Mouse (Mus musculus) liver, embryonic 16.5 days (tissue): ENCODE results near the gene Ddit4l. TPM values are rescaled to one million over a fixed set of nuclear protein-coding genes. Genes with fewer than 3 reads are reported as not detected.
A peak's percentile ranks its signal among the peaks of the same experiment; 100 is the strongest.

ENCODE experiments used
- ATAC-seq: fragments of 200-750 bp; cut with Nextera tagmentation; 2 replicates; pipeline ENCODE4 v1.8.0; 2017; ENCODE audit warnings: low read depth, mild to moderate bottlenecking, moderate number of reproducible peaks, moderate library complexity
- H3K27ac ChIP-seq: fragments of 300-500 bp; sonication (generic); 2 replicates; pipeline ENCODE4 v1.5.1; 2014; ENCODE audit warnings: mild to moderate bottlenecking, low read length
- H3K27me3 ChIP-seq: fragments of 300-500 bp; sonication (generic); 2 replicates; pipeline ENCODE4 v1.6.1; 2014; ENCODE audit warnings: low read depth, low read length, mixed read lengths; ENCODE audit not compliant: control insufficient read depth, insufficient read depth
- H3K36me3 ChIP-seq: fragments of 300-500 bp; sonication (generic); 2 replicates; pipeline ENCODE4 v1.6.1; 2014; ENCODE audit warnings: mild to moderate bottlenecking; ENCODE audit not compliant: control insufficient read depth, insufficient read depth
- H3K4me1 ChIP-seq: fragments of 300-500 bp; sonication (generic); 2 replicates; pipeline ENCODE4 v1.6.1; 2014; ENCODE audit warnings: low read depth, low read length, mixed read lengths; ENCODE audit not compliant: control insufficient read depth
- H3K4me2 ChIP-seq: fragments of 300-500 bp; sonication (generic); 2 replicates; pipeline ENCODE4 v1.6.1; 2014; ENCODE audit warnings: low read depth, low read length, mixed read lengths
- H3K4me3 ChIP-seq: fragments of 300-500 bp; sonication (generic); 2 replicates; pipeline ENCODE4 v1.5.1; 2014; ENCODE audit warnings: low read depth, mild to moderate bottlenecking, low read length
- H3K9ac ChIP-seq: fragments of 300-500 bp; sonication (generic); 2 replicates; pipeline ENCODE4 v1.6.1; 2014; ENCODE audit warnings: low read depth, low read length
- H3K9me3 ChIP-seq: fragments of 300-500 bp; sonication (generic); replicated peaks from 2 replicates; pipeline ENCODE4 v1.6.1; 2016; ENCODE audit warnings: low read length; ENCODE audit not compliant: control insufficient read depth
- WGBS: fragments of 180-500 bp; shearing (Covaris S2); extraction: QIAGEN DNeasy Blood & Tissue Kit; methylation state at CpG from one replicate; pipeline ENCODE4 v1.1.7; 2014; ENCODE audit not compliant: insufficient replicate concordance; 5-methylcytosine and 5-hydroxymethylcytosine counted together
- polyA plus RNA-seq: library from polyadenylated mRNA; unstranded; fragments of >200 nt; fragmentation: Nextera tagmentation; extraction: Ambion mirVana; gene quantifications from 2 replicates; pipeline ENCODE4 v1.2.1, GENCODE M21; 2015

Gene Ddit4l
- polyA plus RNA-seq, 1 experiment from 2014 or later: 1.4 TPM

DNA sequence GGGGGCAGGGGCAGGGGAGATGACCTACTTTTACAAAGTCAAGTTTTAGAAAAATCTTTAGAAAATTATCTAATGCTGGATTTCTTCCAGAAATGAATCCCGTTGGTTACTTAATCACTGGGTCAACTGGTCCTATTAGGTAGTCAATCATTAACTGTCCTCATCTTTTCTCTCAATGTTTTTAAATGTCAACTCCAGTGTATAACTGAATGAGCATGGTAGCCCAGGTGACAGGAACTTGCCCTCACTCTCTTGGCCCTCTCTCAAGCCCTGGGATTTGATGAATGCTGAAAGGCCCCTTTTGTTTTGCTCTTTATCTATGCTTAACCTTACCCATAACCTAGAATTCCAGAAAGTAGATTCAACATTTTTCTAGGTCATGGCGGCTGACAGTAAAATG lies 9.4 kb upstream of the Ddit4l start:
- whole genome bisulfite sequencing: 59% methylated on average over 2 of the region's 2 CpGs
- Histone ChIP-seq H3K9ac (no peak overlapping the region), H3K36me3 (no peaks in the 10 kb centered on the region), H3K4me3 (no peak overlapping the region), H3K4me2 (no peak overlapping the region), H3K9me3 (no peaks in the 10 kb centered on the region), H3K27me3 (no peaks in the 10 kb centered on the region), H3K4me1 (no peaks in the 10 kb centered on the region; the same call in 1 of the 2 replicates), H3K27ac (no peak overlapping the region)
- peak; percentile 69; the same call in 1 of the 2 replicates for ATAC-seq

DNA sequence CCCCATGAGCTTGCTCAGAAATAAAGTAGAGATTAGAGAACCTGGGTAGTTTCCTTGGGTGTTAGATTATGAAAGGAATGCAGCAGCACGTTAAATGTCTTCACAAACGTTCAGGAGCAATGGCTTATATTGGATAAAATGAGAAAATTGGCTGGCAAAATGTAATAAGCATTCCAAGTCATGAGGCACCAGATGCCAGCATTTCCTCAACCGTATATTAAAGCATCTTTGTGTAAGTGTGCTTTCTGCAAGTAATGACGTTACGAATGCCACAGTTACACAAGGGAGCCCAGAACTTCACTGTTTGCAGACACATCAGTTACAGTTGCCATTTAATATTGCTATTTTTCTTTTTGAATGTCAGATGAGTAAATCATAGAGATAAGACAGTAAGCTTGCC lies 872 bp upstream of the Ddit4l start:
- no peak overlapping the region for H3K4me3 ChIP-seq
- no peak for ATAC-seq
- H3K9ac ChIP-seq: no peak overlapping the region
- WGBS: 66% methylated on average over 5 of the region's 5 CpGs
- H3K27ac ChIP-seq: no peak overlapping the region
- H3K4me1 ChIP-seq: no peaks in the 10 kb centered on the region
- H3K4me2 ChIP-seq: no peak overlapping the region
- no peaks in the 10 kb centered on the region for H3K9me3 ChIP-seq
- H3K27me3 ChIP-seq: peaks cover 11% of the 10 kb centered on the region; the same call in 1 of the 2 replicates
- no peaks in the 10 kb centered on the region for H3K36me3 ChIP-seq

DNA sequence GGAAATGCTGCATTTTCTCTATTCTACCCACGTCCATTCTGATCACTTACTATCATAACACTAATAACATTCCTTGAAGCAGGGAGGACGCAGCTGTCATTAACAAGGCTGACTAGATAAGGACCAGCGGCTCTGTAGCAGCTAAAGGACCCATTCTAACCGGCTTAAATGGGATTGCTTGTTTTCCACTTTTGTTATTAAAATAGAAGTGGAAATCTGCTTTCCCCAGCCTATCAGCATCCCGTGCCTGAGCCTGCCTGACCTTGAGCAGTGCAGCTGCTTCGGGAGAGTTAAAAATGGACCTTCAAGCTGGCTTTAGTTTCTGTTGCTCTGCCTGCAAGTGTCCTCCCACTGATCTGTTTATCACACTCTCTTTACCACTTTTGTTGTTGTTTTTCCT lies 679 bp downstream of the Ddit4l start:
- Histone ChIP-seq H3K9me3 (no peaks in the 10 kb centered on the region), H3K27ac (no peak overlapping the region), H3K4me1 (no peaks in the 10 kb centered on the region), H3K9ac (no peak overlapping the region), H3K27me3 (peaks cover 11% of the 10 kb centered on the region; the same call in 1 of the 2 replicates), H3K36me3 (no peaks in the 10 kb centered on the region), H3K4me3 (no peak overlapping the region), H3K4me2 (no peak overlapping the region)
- 39% methylated on average over 6 of the region's 6 CpGs for WGBS
- ATAC-seq: no peak

DNA sequence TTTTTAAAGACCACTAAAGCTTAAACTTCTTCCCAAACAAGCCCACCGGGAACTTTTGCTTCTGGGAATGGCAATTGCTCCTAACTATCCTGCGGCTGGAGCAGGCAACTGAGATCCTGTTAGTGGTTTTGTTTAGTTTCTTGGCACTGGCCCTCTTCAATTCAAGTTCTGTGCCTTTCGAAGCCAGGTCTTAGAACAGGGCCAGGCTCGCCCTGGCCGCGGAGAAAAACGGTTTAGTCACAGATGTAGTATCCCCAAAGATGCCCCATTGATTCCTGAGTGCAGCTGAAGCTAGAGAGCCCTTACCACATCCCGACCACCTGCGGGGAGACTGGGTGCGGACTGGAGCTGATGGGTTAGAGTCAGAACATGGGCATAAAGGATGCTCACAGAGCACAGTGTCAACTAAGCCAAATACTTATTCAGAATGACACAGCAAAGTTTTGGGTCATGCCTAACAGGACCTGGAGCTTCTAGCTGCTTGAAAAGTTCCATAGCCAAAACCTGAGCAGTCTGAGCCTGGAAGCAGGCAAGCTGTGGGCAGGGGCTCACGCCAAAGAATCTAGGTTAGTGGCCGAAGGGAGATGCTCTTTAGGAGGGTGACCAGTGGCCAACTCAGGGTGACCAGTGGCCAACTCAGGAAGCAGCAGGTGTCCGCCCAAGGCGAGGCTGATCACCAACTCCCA lies 1.6 kb downstream of the Ddit4l start:
- Histone ChIP-seq H3K27ac (no peak overlapping the region), H3K4me2 (peak overlapping the region; percentile 68), H3K9me3 (no peaks in the 10 kb centered on the region), H3K27me3 (peaks cover 11% of the 10 kb centered on the region; the same call in 1 of the 2 replicates), H3K9ac (no peak overlapping the region), H3K4me3 (peak overlapping the region; percentile 58), H3K36me3 (no peaks in the 10 kb centered on the region), H3K4me1 (no peaks in the 10 kb centered on the region)
- no peak for ATAC-seq
- WGBS: 29% methylated on average over 14 of the region's 14 CpGs

DNA sequence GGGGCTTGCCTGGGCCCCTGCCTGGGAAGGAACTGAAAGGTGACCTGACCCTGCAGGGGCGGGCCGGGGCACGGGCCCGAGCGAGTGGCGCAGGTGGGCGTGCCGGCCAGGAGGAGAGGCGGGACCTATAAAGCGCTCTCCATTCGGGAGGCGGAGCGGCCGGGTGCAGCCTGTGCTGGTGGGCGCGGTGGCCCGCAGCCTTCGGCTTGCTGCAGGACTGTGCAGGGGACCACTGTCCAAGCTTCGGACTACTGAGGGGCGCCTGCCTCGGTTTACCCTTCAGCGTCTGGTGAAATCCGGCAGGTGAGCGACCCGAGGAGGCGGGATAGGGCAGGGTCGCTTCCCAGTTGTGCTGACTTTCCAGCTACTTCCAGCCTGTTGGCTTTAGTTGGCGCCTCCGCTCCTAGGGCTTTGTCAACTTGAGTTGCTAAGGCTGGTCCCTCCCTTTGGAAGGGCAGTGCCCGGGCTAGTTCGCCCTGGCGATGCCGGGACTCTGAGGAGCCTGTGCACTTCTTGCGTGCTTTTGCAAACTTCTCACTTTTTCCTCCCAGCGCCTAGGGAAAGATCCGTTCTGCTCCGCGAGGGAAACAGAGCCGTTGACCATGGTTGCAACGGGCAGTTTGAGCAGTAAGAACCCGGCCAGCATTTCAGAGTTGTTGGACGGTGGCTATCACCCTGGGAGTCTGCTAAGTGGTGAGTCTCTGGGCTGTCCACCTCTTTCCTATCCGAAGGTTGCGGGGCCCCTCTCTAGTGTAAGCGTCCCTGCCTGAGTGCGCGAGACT lies 2.4 kb downstream of the Ddit4l start:
- H3K4me2 ChIP-seq: peak overlapping the region; percentile 68
- H3K36me3 ChIP-seq: no peaks in the 10 kb centered on the region
- H3K9ac ChIP-seq: no peak overlapping the region
- H3K27ac ChIP-seq: no peak overlapping the region
- WGBS: 1% methylated on average over 46 of the region's 47 CpGs
- H3K27me3 ChIP-seq: peaks cover 11% of the 10 kb centered on the region; the same call in 1 of the 2 replicates
- H3K4me3 ChIP-seq: peak overlapping the region; percentile 58
- peak; percentile 78 for ATAC-seq
- no peaks in the 10 kb centered on the region for H3K4me1 ChIP-seq
- no peaks in the 10 kb centered on the region for H3K9me3 ChIP-seq

DNA sequence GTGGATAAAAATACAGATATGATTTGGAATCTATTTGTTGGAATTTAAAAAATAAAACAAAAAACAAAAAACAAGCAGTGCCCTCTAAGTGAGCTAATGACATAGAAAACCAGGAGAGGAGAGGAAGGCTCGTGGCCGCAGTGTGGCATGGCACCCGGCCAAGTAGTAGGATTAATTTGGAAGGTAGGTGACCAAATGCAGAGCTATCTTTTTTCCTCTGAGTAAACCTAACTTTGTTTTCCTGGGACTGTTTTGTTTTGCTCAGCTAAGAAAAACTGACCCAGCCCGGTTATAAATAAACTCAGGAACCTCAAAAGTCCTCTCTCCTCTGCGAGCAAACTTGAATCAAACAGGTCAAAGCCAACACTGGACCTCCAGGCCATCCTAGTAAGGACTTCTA lies 3.6 kb downstream of the Ddit4l start:
- Histone ChIP-seq H3K4me3 (no peak overlapping the region), H3K27ac (no peak overlapping the region), H3K4me1 (no peaks in the 10 kb centered on the region), H3K4me2 (no peak overlapping the region), H3K9ac (no peak overlapping the region), H3K36me3 (no peaks in the 10 kb centered on the region), H3K9me3 (no peaks in the 10 kb centered on the region), H3K27me3 (peaks cover 11% of the 10 kb centered on the region; the same call in 1 of the 2 replicates)
- ATAC-seq: no peak
- 55% methylated on average over 5 of the region's 5 CpGs for WGBS

DNA sequence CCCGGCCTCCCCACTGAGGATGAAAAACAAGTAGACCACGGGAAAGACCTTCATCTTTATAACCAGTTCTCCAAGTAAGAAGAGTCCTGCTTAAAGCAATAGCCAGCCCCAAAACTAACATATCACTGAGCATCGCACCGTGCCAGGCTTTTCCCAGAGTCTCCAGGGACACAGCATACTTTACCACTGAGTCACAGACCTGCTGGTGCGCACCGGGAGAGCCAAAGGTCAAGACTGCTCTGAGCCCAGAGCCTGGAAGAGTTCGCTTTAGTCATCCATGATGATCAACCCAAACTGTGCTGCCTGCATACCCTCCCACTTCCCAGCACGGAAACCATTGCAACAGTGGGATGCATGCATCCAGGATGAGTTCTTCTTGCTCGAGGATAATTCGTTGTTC lies 12.3 kb downstream of the Ddit4l start:
- no peak overlapping the region for H3K4me3 ChIP-seq
- no peak overlapping the region for H3K27ac ChIP-seq
- H3K4me2 ChIP-seq: no peak overlapping the region
- H3K4me1 ChIP-seq: no peaks in the 10 kb centered on the region
- H3K9ac ChIP-seq: no peak overlapping the region
- H3K27me3 ChIP-seq: no peaks in the 10 kb centered on the region
- ATAC-seq: no peak
- no peaks in the 10 kb centered on the region for H3K9me3 ChIP-seq
- H3K36me3 ChIP-seq: no peaks in the 10 kb centered on the region
- 70% methylated on average over 10 of the region's 10 CpGs for WGBS

DNA sequence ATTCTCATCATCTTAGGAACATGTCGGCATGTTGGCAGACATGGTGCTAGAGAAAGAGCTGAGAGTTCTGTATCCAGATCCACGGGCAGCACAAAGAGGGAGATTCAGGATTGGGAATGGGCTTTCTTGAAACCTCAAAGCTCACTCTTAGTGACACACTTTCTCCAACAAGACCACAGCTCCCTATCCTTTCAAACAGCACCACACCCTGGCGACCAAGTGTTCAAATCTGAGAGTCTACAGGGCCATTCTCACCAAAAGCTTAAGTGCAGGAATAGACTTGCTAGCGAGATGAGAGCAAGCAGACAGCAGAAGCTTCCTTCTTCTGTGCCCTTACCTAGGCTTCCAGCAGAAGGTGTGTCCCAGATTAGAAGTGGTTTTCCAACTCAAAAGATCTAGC lies 15.2 kb downstream of the Ddit4l start:
- Histone ChIP-seq H3K36me3 (no peaks in the 10 kb centered on the region), H3K4me1 (no peaks in the 10 kb centered on the region), H3K9me3 (no peaks in the 10 kb centered on the region), H3K27me3 (no peaks in the 10 kb centered on the region), H3K27ac (no peak overlapping the region), H3K4me3 (no peak overlapping the region), H3K4me2 (no peak overlapping the region), H3K9ac (no peak overlapping the region)
- ATAC-seq: no peak
- whole genome bisulfite sequencing: 53% methylated on average over 4 of the region's 4 CpGs

DNA sequence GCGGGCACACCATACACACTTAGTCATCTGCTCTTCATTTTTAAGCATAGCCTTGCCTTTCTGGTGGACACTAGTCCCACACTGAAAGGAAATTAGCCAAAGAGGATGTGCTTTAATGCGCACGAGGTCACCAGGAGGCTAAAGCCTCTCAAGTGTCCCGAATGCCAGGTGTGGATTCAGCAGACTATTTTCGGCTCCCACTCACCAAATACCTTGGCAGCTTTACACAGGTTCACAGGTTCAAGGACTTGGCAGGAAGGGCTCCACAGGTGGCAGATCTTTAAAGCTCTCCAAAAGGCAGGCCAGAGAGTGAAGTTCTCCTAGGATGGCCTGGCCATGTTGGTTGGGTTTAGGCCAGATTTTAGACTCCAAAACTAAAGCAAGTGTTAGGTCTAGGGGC lies 19.8 kb downstream of the Ddit4l start:
- Histone ChIP-seq H3K4me2 (no peak overlapping the region), H3K9me3 (no peaks in the 10 kb centered on the region), H3K36me3 (no peaks in the 10 kb centered on the region), H3K4me3 (no peak overlapping the region), H3K27ac (no peak overlapping the region), H3K9ac (no peak overlapping the region), H3K27me3 (no peaks in the 10 kb centered on the region), H3K4me1 (no peaks in the 10 kb centered on the region)
- WGBS: 58% methylated on average over 5 of the region's 5 CpGs
- no peak for ATAC-seq
